Mouse (Mus musculus) heart, embryonic 16.5 days (tissue): Measurements from ENCODE around the gene Ccm2. TPM values are rescaled to one million over a fixed set of nuclear protein-coding genes. Genes with fewer than 3 reads are reported as not detected.
A peak's percentile ranks its signal among the peaks of the same experiment; 100 is the strongest.
"Not testable (repeated sequence)": the region's sequence is repeated elsewhere in the genome, so short reads cannot be mapped to it uniquely, and the experiment has no call there.

Experiments
- ATAC-seq: fragments of 200-750 bp; cut with Nextera tagmentation; replicated peaks from 2 replicates; pipeline ENCODE4 v1.8.0; 2017; ENCODE audit warnings: moderate number of reproducible peaks; ENCODE audit not compliant: insufficient read depth, low FRiP score; ENCODE audit errors: extremely low read depth
- H3K27ac ChIP-seq: fragments of 300-500 bp; sonication (generic); 2 replicates; pipeline ENCODE4 v1.5.1; 2014; ENCODE audit warnings: mild to moderate bottlenecking, low read length, control low read depth, moderate library complexity
- H3K27me3 ChIP-seq: fragments of 300-500 bp; sonication (generic); 2 replicates; pipeline ENCODE4 v1.6.1; 2014; ENCODE audit warnings: low read length, mixed read lengths; ENCODE audit not compliant: control insufficient read depth, insufficient read depth
- H3K36me3 ChIP-seq: fragments of 300-500 bp; sonication (generic); 2 replicates; pipeline ENCODE4 v1.6.1; 2014; ENCODE audit not compliant: control insufficient read depth, insufficient read depth
- H3K4me1 ChIP-seq: fragments of 300-500 bp; sonication (generic); 2 replicates; pipeline ENCODE4 v1.6.1; 2014; ENCODE audit warnings: low read length, mixed read lengths; ENCODE audit not compliant: control insufficient read depth, insufficient read depth
- H3K4me2 ChIP-seq: fragments of 300-500 bp; sonication (generic); 2 replicates; pipeline ENCODE4 v1.6.1; 2014; ENCODE audit warnings: low read depth, mild to moderate bottlenecking, control low read depth, low read length
- H3K4me3 ChIP-seq: fragments of 300-500 bp; sonication (generic); 2 replicates; pipeline ENCODE4 v1.5.1; 2014; ENCODE audit warnings: mild to moderate bottlenecking, control low read depth, low read length
- H3K9ac ChIP-seq: fragments of 300-500 bp; sonication (generic); 2 replicates; pipeline ENCODE4 v1.6.1; 2014; ENCODE audit warnings: low read length, control low read depth
- H3K9me3 ChIP-seq: fragments of 300-500 bp; sonication (generic); replicated peaks from 2 replicates; pipeline ENCODE4 v1.6.1; 2016; ENCODE audit warnings: low read length; ENCODE audit not compliant: control insufficient read depth
- WGBS: fragments of 180-500 bp; shearing (Covaris S2); extraction: QIAGEN DNeasy Blood & Tissue Kit; methylation state at CpG from one replicate; pipeline ENCODE4 v1.1.7; 2014; 5-methylcytosine and 5-hydroxymethylcytosine counted together
- polyA plus RNA-seq: library from polyadenylated mRNA; unstranded; fragments of >200 nt; fragmentation: Nextera tagmentation; extraction: Ambion mirVana; gene quantifications from 2 replicates; pipeline ENCODE4 v1.2.1, GENCODE M21; 2015

Gene Ccm2
- polyA plus RNA-seq, 1 experiment from 2014 or later, result 58.7 TPM

DNA sequence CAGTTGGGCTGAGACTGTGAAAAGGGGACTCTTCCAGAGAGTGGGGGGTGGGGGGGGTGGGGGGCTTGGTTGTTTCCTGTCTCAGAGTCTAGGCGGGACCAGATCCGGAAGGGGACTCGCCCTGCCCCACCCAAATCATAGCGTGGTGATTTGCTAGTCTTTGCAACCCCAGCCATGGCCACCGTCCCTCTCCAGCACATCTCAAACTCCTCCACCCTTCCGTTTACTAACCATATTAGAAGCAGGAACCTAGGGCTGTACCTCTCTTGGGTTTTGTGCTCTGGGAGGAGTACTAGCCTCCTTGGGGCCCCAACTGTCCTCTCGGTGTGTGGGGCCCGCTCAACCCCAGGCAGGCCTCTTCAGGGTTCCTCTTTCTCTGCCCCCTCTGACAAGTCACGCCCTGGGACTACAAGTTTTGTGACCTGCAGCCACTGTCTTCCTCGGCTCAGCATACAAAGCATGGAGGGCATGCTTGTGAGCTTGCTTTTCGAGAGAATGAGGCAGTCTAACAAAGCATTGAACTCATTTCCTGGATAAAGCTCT, 27.1 kb upstream of the Ccm2 start:
- no peaks in the 10 kb centered on the region for H3K9me3 ChIP-seq
- no peak overlapping the region for H3K9ac ChIP-seq
- H3K4me1 ChIP-seq, result 0 out of 2 replicates have a peak, but pooled peaks cover 3% of the 10 kb centered on the region
- no peak for ATAC-seq
- H3K4me3 ChIP-seq, result peak overlapping the region; percentile 34
- peaks cover 2% of the 10 kb centered on the region; the same call in 1 of the 2 replicates for H3K36me3 ChIP-seq
- WGBS, result 52% methylated on average over 11 of the region's 11 CpGs
- no peaks in the 10 kb centered on the region for H3K27me3 ChIP-seq
- H3K4me2 ChIP-seq, result peak overlapping the region; percentile 41
- no peak overlapping the region for H3K27ac ChIP-seq

DNA sequence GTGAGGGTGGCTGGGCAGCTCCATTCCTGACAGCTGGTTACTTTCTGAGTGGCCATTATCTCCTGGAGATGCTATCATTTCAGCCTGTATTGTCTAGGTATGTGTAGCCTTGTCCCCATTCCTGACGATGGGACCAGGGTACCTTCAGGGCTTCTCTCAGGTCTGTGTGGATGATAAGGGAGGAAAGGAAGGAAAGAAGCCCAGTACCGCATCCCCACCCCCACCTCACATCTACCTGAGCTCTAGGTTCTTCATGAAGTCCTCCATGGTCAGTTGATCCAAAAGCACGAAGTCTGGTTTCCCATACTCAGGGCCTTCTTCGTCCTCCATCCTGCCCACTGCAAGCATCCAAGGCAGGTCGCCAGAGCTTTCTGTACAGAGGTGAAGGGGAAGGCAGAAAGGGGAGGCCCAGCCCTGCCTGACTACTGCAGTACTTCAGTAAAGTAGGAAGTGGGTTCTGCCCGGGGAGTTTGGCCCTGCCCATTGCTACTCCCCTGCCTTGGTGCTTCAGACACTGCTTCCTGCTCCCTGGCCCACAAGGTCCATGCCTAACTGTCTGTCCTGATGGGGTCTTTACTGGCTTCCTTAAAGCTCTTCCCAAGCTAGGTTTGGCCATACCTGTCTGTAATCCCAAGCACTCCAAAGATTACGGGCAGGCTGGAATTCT, 26.0 kb upstream of the Ccm2 start, which contains the start of gene Myo1g:
TSS of gene Myo1g (minus strand) at position 459 of the 667 bp plus-strand sequence.
- ATAC-seq, result no peak
- H3K9me3 ChIP-seq, result no peaks in the 10 kb centered on the region
- peaks cover 13% of the 10 kb centered on the region for H3K36me3 ChIP-seq
- WGBS, result 61% methylated on average over 7 of the region's 7 CpGs
- no peaks in the 10 kb centered on the region for H3K27me3 ChIP-seq
- H3K9ac ChIP-seq, result 0 out of 2 replicates have a peak within 1 kb of the TSS, but pooled peaks have one; percentile 13
- H3K27ac ChIP-seq, result no peak within 1 kb of the TSS
- peak within 1 kb of the TSS; percentile 34 for H3K4me3 ChIP-seq
- H3K4me1 ChIP-seq, result no peaks in the 10 kb centered on the region
- peak within 1 kb of the TSS; percentile 41 for H3K4me2 ChIP-seq

- no peak overlapping the region for H3K4me3 ChIP-seq
- 70% methylated on average over 9 of the region's 9 CpGs for WGBS
- H3K4me1 ChIP-seq, result peaks cover 8% of the 10 kb centered on the region
- no peaks in the 10 kb centered on the region for H3K9me3 ChIP-seq
- H3K27ac ChIP-seq, result no peak overlapping the region
- no peaks in the 10 kb centered on the region for H3K27me3 ChIP-seq
- H3K4me2 ChIP-seq, result no peak overlapping the region
- no peak overlapping the region for H3K9ac ChIP-seq
- peaks cover 22% of the 10 kb centered on the region for H3K36me3 ChIP-seq
- no peak for ATAC-seq
Measured at GRCm38 (mm10) chr11:6522782-6523525, 23.7 kb upstream of the Ccm2 start.

DNA sequence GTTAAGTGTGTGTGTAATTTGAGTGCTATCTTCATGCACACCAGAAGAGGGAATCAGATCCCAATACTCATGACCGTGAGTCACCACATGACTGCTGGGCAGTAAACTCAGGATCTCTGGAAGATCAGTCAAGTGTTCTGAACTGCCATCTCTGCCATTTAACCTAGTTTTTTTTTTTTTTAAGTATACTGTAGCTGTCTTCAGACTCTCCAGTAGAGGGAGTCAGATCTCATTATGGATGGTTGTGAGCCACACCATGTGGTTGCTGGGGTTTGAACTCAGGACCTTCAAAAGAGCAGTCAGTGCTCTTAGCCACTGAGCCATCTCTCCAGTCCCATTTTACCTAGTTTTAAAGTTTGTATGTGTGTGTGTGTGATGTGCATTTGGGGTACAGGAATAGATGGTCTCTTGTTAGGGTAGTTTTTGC, 23.0 kb upstream of the Ccm2 start:
- Histone ChIP-seq H3K36me3 (peaks cover 22% of the 10 kb centered on the region), H3K27ac (no peak overlapping the region), H3K9ac (no peak overlapping the region), H3K4me3 (no peak overlapping the region), H3K9me3 (no peaks in the 10 kb centered on the region), H3K27me3 (no peaks in the 10 kb centered on the region), H3K4me2 (no peak overlapping the region), H3K4me1 (peaks cover 8% of the 10 kb centered on the region)
- no peak for ATAC-seq
- WGBS, result 67% methylated on average over 1 of the region's 1 CpGs

GRCm38 (mm10) chr11:6524165-6524879, 22.4 kb upstream of the Ccm2 start:
- no peak overlapping the region for H3K9ac ChIP-seq

DNA sequence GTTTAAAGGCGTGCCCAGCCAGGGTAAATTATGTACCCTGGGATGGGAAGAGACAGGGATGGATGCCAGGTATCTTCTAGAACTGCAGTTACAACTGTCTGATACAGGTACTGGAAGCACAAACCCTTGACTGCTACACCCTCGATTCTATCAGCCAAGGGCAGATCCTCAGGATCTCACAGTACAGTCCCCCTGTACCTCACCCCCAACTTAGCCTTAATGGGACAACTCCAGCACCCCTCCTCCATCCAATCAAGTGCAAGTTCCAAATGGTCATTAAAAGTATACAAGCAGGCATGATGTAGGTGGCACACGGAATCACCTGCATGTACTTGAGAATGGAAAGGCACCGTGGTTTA, 21.8 kb upstream of the Ccm2 start:
- H3K36me3 ChIP-seq, result peaks cover 22% of the 10 kb centered on the region
- ATAC-seq, result no peak
- no peaks in the 10 kb centered on the region for H3K9me3 ChIP-seq
- H3K27ac ChIP-seq, result no peak overlapping the region
- no peak overlapping the region for H3K4me2 ChIP-seq
- peaks cover 11% of the 10 kb centered on the region for H3K4me1 ChIP-seq
- no peak overlapping the region for H3K4me3 ChIP-seq
- H3K9ac ChIP-seq, result no peak overlapping the region
- no peaks in the 10 kb centered on the region for H3K27me3 ChIP-seq
- 95% methylated on average over 4 of the region's 4 CpGs for WGBS

More at GRCm38 (mm10) chr11:6524165-6524879, 22.4 kb upstream of the Ccm2 start:
- Histone ChIP-seq H3K4me3 (no peak overlapping the region), H3K4me1 (peaks cover 11% of the 10 kb centered on the region), H3K27ac (no peak overlapping the region), H3K9me3 (no peaks in the 10 kb centered on the region), H3K36me3 (peaks cover 22% of the 10 kb centered on the region), H3K27me3 (no peaks in the 10 kb centered on the region), H3K4me2 (no peak overlapping the region)
- 88% methylated on average over 8 of the region's 8 CpGs for WGBS
- ATAC-seq, result no peak

DNA sequence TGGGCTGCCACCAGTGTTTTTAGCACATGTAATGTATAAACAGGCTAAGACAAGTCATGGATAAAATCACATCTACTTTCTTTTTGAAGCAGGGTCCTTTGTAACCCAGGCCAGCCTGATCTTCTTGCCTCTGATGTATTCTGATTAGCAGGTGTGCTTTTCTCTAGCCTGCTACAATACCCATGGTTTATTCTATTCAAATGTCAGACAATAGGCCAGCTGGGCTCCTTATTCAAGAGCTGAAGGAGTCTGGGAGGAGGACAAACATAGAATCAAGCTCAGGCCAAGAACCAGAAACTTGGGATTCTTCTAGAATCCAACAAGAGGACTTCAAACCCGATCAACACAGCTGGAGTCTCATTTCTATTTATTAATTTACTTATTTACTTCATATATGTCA, 21.4 kb upstream of the Ccm2 start:
- Histone ChIP-seq H3K9me3 (no peaks in the 10 kb centered on the region), H3K4me3 (no peak overlapping the region), H3K27me3 (no peaks in the 10 kb centered on the region), H3K4me1 (peaks cover 11% of the 10 kb centered on the region), H3K36me3 (peaks cover 22% of the 10 kb centered on the region), H3K4me2 (no peak overlapping the region), H3K9ac (no peak overlapping the region), H3K27ac (no peak overlapping the region)
- WGBS, result 91% methylated on average over 1 of the region's 1 CpGs
- ATAC-seq, result no peak

- Histone ChIP-seq H3K36me3 (peaks cover 22% of the 10 kb centered on the region), H3K4me3 (peak overlapping the region; percentile 69), H3K27ac (peak overlapping the region; percentile 32; the same call in 1 of the 2 replicates), H3K4me2 (peak overlapping the region; percentile 85), H3K9ac (peak overlapping the region; percentile 87), H3K4me1 (peaks cover 11% of the 10 kb centered on the region)
- not testable (repeated sequence) for ATAC-seq, H3K9me3 ChIP-seq, H3K27me3 ChIP-seq
- 52% methylated on average over 8 of the region's 16 CpGs for WGBS
Measured at GRCm38 (mm10) chr11:6526526-6527255, 20.0 kb upstream of the Ccm2 start.
